Comparison of ENCODE assay signal across 8 mouse cellular contexts in genomic region chr4:105156955-105157275, GRCm38 (mm10). TPM values are rescaled to one million over a fixed set of nuclear protein-coding genes. Genes with fewer than 3 reads are reported as not detected.
DNase-seq lines count a peak whose midpoint lies in the region; ATAC-seq and TF ChIP-seq lines count a peak whose summit lies in the region.

No protein-coding gene starts in this region.

- no peaks in the 10 kb centered on the region; the same call in 1 of the 2 replicates for H3K27me3 ChIP-seq in heart, embryonic 14.5 days (ENCODE audit: control insufficient read depth, insufficient read depth, low read length)
- H3K27me3 ChIP-seq in Patski: no peaks in the 10 kb centered on the region
- H3K27me3 ChIP-seq in hindbrain, embryonic 12.5 days: no peaks in the 10 kb centered on the region

- WGBS in heart, embryonic 14.5 days: 2% methylated on average over 4 of the region's 4 CpGs
- WGBS in hindbrain, embryonic 12.5 days: under 1% methylated on average over 4 of the region's 4 CpGs

- H3K4me2 ChIP-seq in heart, embryonic 14.5 days (ENCODE audit: low read length): peak overlapping the region; percentile 78
- peak overlapping the region; percentile 79 for H3K4me2 ChIP-seq in hindbrain, embryonic 12.5 days (replicated peaks)

- DNase-seq in heart, adult 9 months (ENCODE audit: low spot score in 2 of 2): no peak
- peak; percentile 70 for DNase-seq in Patski (ENCODE audit: low read depth, low spot score)
- no peak for DNase-seq in right cerebral cortex, postnatal 14 days
- DNase-seq in adrenal gland, postnatal 36 days: no peak
- DNase-seq in thymus, postnatal 25 days: no peak

- H3K4me1 ChIP-seq in heart, embryonic 14.5 days (ENCODE audit: control insufficient read depth in 2 of 2, insufficient read depth in 2 of 2, low read length in 2 of 2): peaks cover 2 to 11% of the 10 kb centered on the region in 2 experiments; a peak in 2 of 4 replicates
- H3K4me1 ChIP-seq in hindbrain, embryonic 12.5 days: peaks cover 26% of the 10 kb centered on the region

- TF ChIP-seq CTCF in Patski (IDR thresholded peaks at IDR 0.05): peak; percentile 38

- H3K27ac ChIP-seq in heart, embryonic 14.5 days (replicated peaks in 1 of 2; ENCODE audit: control insufficient read depth in 1 of 2, insufficient read depth in 1 of 2, low read depth in 2 of 2, low read length in 2 of 2): peak overlapping the region; percentile 84 to 85
- peak overlapping the region; percentile 91 for H3K27ac ChIP-seq in hindbrain, embryonic 12.5 days

- ATAC-seq in heart, embryonic 14.5 days (ENCODE audit: insufficient number of reproducible peaks, insufficient read depth, low FRiP score, low read depth): no peak
- ATAC-seq in Patski: no peak
- no peak for ATAC-seq in hindbrain, embryonic 12.5 days (ENCODE audit: low FRiP score)
- ATAC-seq in megakaryocyte-erythroid progenitor cell, adult 5-6 weeks (replicated peaks; ENCODE audit: low FRiP score, low TSS enrichment, poor library complexity, severe bottlenecking): 0 out of 2 replicates have a peak, but pooled peaks have one; percentile 7

- CTCF ChIA-PET in Patski (lab: Charles Lee): interaction anchor here (0.8 to 1.4 kb wide), 7 partner anchors 24 to 939 kb away, joined by 3 read pairs; no protein-coding TSS in a partner anchor

- POLR2A ChIA-PET in Patski (lab: Charles Lee): interaction anchor here (0.6 kb wide), 1 partner anchor 1227 kb away, joined by 6 read pairs; no protein-coding TSS in a partner anchor

- peak overlapping the region; percentile 92 for H3K9ac ChIP-seq in heart, embryonic 14.5 days (ENCODE audit: low read length)
- no peak overlapping the region for H3K9ac ChIP-seq in hindbrain, embryonic 12.5 days

- in situ Hi-C loops in Patski (cut with MboI; ENCODE audit: low pct_unique_long_range_greater_than_20kb): loop anchor here (5.0 to 10.0 kb wide), 5 partner anchors 158 to 938 kb away; no protein-coding TSS in a partner anchor

- H3K4me3 ChIP-seq in heart, embryonic 14.5 days (ENCODE audit: control insufficient read depth in 1 of 2, insufficient read depth in 1 of 2, low read depth in 1 of 2, low read length in 2 of 2): peak overlapping the region; percentile 79 to 94
- H3K4me3 ChIP-seq in hindbrain, embryonic 12.5 days: peak overlapping the region; percentile 91

- peaks cover 7% of the 10 kb centered on the region; the same call in 1 of the 2 replicates for H3K36me3 ChIP-seq in heart, embryonic 14.5 days (ENCODE audit: control insufficient read depth, insufficient read depth, low read length)
- no peaks in the 10 kb centered on the region for H3K36me3 ChIP-seq in hindbrain, embryonic 12.5 days

- no peaks in the 10 kb centered on the region for H3K9me3 ChIP-seq in heart, embryonic 14.5 days (ENCODE audit: control insufficient read depth, low read length)
- no peaks in the 10 kb centered on the region for H3K9me3 ChIP-seq in hindbrain, embryonic 12.5 days (replicated peaks)

RNA-seq across cellular contexts. Expression of gene Plpp3, which starts 0.2 kb away (rescaled TPM):
- polyA plus RNA-seq in heart, embryonic 14.5 days (2014; fragmentation: Nextera tagmentation; extraction: Ambion mirVana): 32.0 and 32.8 TPM in 2 replicates
- 51.7 TPM for polyA plus RNA-seq in Patski (2021)
- 91.5 and 91.7 TPM in 2 replicates for polyA plus RNA-seq in hindbrain, embryonic 12.5 days (2016; fragmentation: Nextera tagmentation; extraction: Ambion mirVana)
- total RNA-seq in megakaryocyte-erythroid progenitor cell, adult 5-6 weeks (2014; fragmentation: Nextera tagmentation): 0.47 and 0.94 TPM in 2 replicates
- total RNA-seq in megakaryocyte-erythroid progenitor cell, adult 5-6 weeks (2017): 0.72 TPM in 1 of 2 replicates, not detected in the other
- 100 to 1,000 TPM; 246 to 407 TPM for total RNA-seq in adrenal gland, postnatal 36 days (2021)

RNA-seq across cellular contexts. Expression of gene Prkaa2, which starts 47.2 kb away (rescaled TPM):
- polyA plus RNA-seq in heart, embryonic 14.5 days (2014; fragmentation: Nextera tagmentation; extraction: Ambion mirVana): 63.0 and 67.7 TPM in 2 replicates
- polyA plus RNA-seq in Patski (2021): 12.6 TPM
- polyA plus RNA-seq in hindbrain, embryonic 12.5 days (2016; fragmentation: Nextera tagmentation; extraction: Ambion mirVana): 7.0 and 9.2 TPM in 2 replicates
- total RNA-seq in megakaryocyte-erythroid progenitor cell, adult 5-6 weeks (2014; fragmentation: Nextera tagmentation): 0.04 TPM in 1 of 2 replicates, not detected in the other
- total RNA-seq in megakaryocyte-erythroid progenitor cell, adult 5-6 weeks (2017): not detected in 2 replicates
- 10 to 100 TPM in 1 of 2 experiments, 1 to 10 TPM in 1; 6.8 to 13.7 TPM for total RNA-seq in adrenal gland, postnatal 36 days (2021)
